17 mouse cellular contexts compared by ENCODE assay signal in genomic region chr13:52518377-52518776, GRCm38 (mm10). TPM values are rescaled to one million over a fixed set of nuclear protein-coding genes. Genes with fewer than 3 reads are reported as not detected.
DNase-seq lines count a peak whose midpoint lies in the region; ATAC-seq lines count a peak whose summit lies in the region.
"Had no signal": no experiment of that assay in that cellular context is flagged by ENCODE, and none has a peak within 500 bp of the region (broad histone marks: within the 10 kb centered on the region; RNA-seq: fewer than 3 reads in every experiment).

No protein-coding gene starts in this region.

- DNase-seq in embryo, embryonic 11 days = peak; percentile 28
- DNase-seq in embryo, embryonic 10.5 days (ENCODE audit: low spot score) = no peak
- DNase-seq in 3T3-L1 (ENCODE audit: low read depth, low spot score) (peak; percentile 33), 416B (ENCODE audit: low read depth) (peak; percentile 16), adipocyte (ENCODE audit: low spot score) (peak; percentile 22)
- no peak for DNase-seq in retina, embryonic 14.5 days (ENCODE audit: low spot score)
- DNase-seq: adrenal gland, postnatal 10 days; heart, postnatal 36 days; midbrain, embryonic 14.5 days; right cerebral cortex, postnatal 14 days; thymus, postnatal 36 days had no signal

- no peak for ATAC-seq in erythroid progenitor cell, adult 5-6 weeks (replicated peaks; ENCODE audit: low FRiP score, poor library complexity, severe bottlenecking)
- ATAC-seq: CD4-positive, CD25-positive, alpha-beta regulatory T cell, adult 4 months; forebrain, embryonic 15.5 days; hindbrain, embryonic 16.5 days; intestine, embryonic 16.5 days; lung, postnatal 0 days had no signal

RNA-seq across cellular contexts. Expression of gene Diras2, which starts 12.7 kb away (rescaled TPM):
- total RNA-seq in erythroid progenitor cell, adult 5-6 weeks (2015; ENCODE audit: low replicate concordance) = 0.36 TPM in 1 of 2 replicates, not detected in the other
- 0.13 TPM in 1 of 2 replicates, not detected in the other for total RNA-seq in erythroid progenitor cell, adult 5-6 weeks (2017; ENCODE audit: low replicate concordance)

Comparison
In these comparisons a context has a peak if more than half of its experiments do, and no peak if none do; other contexts are left out.
1. DNase-seq: peak in embryo, embryonic 11 days (single experiment), 3T3-L1 (single experiment), 416B (single experiment) and adipocyte (single experiment); none in embryo, embryonic 10.5 days (single experiment) and retina, embryonic 14.5 days (single experiment).